Mouse (Mus musculus) 3T3-L1 (cell line): ENCODE measurements around the gene Gm38394.

Source experiments
- DNase-seq: peaks from one replicate; pipeline ENCODE4 v3.0.0-alpha.2; 2015; ENCODE audit warnings: low read depth, low spot score

The Gm38394 gene

DNA sequence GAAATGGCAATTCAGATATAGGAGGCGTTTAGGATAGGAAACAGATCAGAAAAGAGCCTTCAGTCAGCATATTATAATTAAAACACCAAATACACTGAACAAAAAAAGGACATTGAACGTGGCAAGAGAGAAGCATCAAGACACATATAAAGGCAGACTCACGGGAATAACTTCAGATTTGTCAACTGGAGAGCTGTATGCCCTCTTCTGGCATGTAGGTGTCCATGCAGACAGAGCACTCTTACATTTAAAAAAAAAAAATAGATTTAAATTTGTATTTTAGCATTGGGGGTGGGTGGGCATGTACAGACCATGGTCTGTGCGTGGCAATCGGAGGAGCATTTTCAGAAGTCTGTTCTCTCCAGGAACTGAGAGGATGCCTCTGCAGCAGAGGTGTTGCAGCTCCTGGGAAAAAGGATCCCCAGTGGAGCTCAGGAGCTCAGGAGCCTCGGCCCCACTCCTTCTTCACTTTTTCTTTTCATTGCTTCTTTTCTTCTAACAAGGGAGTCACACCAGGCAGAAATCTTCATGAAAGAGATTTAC, 75.1 kb downstream of the Gm38394 start:
- peak; percentile 18 for DNase-seq

DNA sequence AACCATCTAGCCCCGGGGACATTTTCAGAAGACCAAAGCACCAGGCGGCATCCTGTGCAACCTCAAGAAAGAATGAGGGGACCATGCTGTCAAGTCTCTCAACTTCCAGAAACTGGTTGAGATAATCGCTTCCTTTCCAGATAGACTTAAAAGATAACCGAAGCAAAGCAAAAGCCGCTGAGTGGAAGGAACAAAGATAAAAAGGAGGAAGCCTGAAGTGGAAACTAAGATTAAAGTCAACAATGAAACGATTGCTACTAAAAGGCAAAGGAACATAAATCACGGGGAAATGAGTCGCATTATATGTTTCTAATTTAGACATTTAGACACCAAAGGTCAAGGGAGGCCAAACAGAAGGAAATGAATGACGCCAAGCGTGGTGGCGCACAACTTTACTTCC, 89.8 kb downstream of the Gm38394 start:
- DNase-seq, result no peak
